Comparison of ENCODE assay signal across 9 mouse cellular contexts in the genomic region with DNA sequence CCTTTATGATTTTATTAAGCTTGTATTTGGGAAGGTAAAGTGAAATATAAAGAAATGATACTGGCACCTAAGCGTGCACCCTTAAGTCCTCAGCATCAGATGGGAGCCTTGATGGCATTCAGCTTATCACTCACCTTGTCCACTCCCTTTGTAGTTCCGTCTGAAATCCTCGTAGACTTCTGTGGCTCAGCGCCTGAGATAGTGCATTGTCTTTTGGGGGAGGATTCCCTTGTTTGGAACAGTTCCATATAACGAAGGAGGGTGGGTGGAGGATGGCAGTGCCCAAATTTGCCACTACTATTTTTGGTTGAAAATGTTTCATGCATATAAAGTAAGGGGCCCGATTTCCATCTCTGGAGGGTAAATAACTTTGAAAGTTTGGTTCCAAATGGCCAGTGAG. TPM values are rescaled to one million over a fixed set of nuclear protein-coding genes. Genes with fewer than 3 reads are reported as not detected.
DNase-seq lines count a peak whose midpoint lies in the region; ATAC-seq and TF ChIP-seq lines count a peak whose summit lies in the region.
"Had no signal": no experiment of that assay in that cellular context is flagged by ENCODE, and none has a peak within 500 bp of the region (broad histone marks: within the 10 kb centered on the region; RNA-seq: fewer than 3 reads in every experiment).

No protein-coding gene starts in this region.

- no peak for TF ChIP-seq POLR2A in myocyte (IDR thresholded peaks at IDR 0.05; ENCODE audit: insufficient read length, low read depth)

- no peak overlapping the region for H3ac ChIP-seq in myocyte (ENCODE audit: control insufficient read depth, insufficient read length)

- peak overlapping the region; percentile 56; the same call in 1 of the 2 replicates for H3K4me3 ChIP-seq in kidney, postnatal 0 days (replicated peaks; ENCODE audit: low read depth, low read length)
- H3K4me3 ChIP-seq in forebrain, embryonic 12.5 days (replicated peaks): peak overlapping the region; percentile 15
- peak overlapping the region; percentile 83; the same call in 1 of the 2 replicates for H3K4me3 ChIP-seq in intestine, postnatal 0 days (ENCODE audit: low read depth, low read length)
- H3K4me3 ChIP-seq in myocyte: peak overlapping the region; percentile 73

- DNase-seq in kidney, postnatal 0 days (ENCODE audit: low spot score): no peak
- no peak for DNase-seq in kidney, adult 11 months
- DNase-seq in spleen, postnatal 14 days (ENCODE audit: low spot score in 2 of 2): no peak
- DNase-seq in cerebellum, postnatal 36 days: no peak
- no peak for DNase-seq in right cerebral cortex, postnatal 14 days
- DNase-seq: gastrocnemius, postnatal 10 days had no signal

- no peaks in the 10 kb centered on the region for H3K9me3 ChIP-seq in kidney, postnatal 0 days (replicated peaks; ENCODE audit: low read length)
- no peaks in the 10 kb centered on the region for H3K9me3 ChIP-seq in forebrain, embryonic 12.5 days
- no peaks in the 10 kb centered on the region for H3K9me3 ChIP-seq in intestine, postnatal 0 days (ENCODE audit: control insufficient read depth)

- H3K4me1 ChIP-seq in kidney, postnatal 0 days (replicated peaks; ENCODE audit: insufficient read depth, low read length): peaks cover 5% of the 10 kb centered on the region
- peaks cover 14% of the 10 kb centered on the region for H3K4me1 ChIP-seq in forebrain, embryonic 12.5 days
- 0 out of 2 replicates have a peak, but pooled peaks cover 6% of the 10 kb centered on the region for H3K4me1 ChIP-seq in intestine, postnatal 0 days (replicated peaks; ENCODE audit: control insufficient read depth, insufficient read depth, low read length)

- 59% methylated on average over 6 of the region's 6 CpGs for WGBS in kidney, postnatal 0 days
- 58% methylated on average over 6 of the region's 6 CpGs for WGBS in forebrain, embryonic 12.5 days
- WGBS in intestine, postnatal 0 days: 48% methylated on average over 6 of the region's 6 CpGs

- TF ChIP-seq CTCF in kidney, postnatal 0 days (IDR thresholded peaks at IDR 0.05; ENCODE audit: low read depth): no peak
- TF ChIP-seq CTCF in intestine, postnatal 0 days (IDR thresholded peaks at IDR 0.05; ENCODE audit: low read depth): no peak

- H3K4me2 ChIP-seq in kidney, postnatal 0 days (ENCODE audit: low read length): peak overlapping the region; percentile 72; the same call in 1 of the 2 replicates
- peak overlapping the region; percentile 66 for H3K4me2 ChIP-seq in forebrain, embryonic 12.5 days
- peak overlapping the region; percentile 83 for H3K4me2 ChIP-seq in intestine, postnatal 0 days (replicated peaks; ENCODE audit: low read depth)
- H3K4me2 ChIP-seq in myocyte (ENCODE audit: low read depth): peak overlapping the region; percentile 91

- no peaks in the 10 kb centered on the region for H3K27me3 ChIP-seq in kidney, postnatal 0 days (ENCODE audit: insufficient read depth, low read length)
- H3K27me3 ChIP-seq in forebrain, embryonic 12.5 days: no peaks in the 10 kb centered on the region
- H3K27me3 ChIP-seq in intestine, postnatal 0 days (replicated peaks; ENCODE audit: control insufficient read depth, insufficient read depth, low read length): no peaks in the 10 kb centered on the region
- no peaks in the 10 kb centered on the region for H3K27me3 ChIP-seq in myocyte (ENCODE audit: control insufficient read depth, insufficient read depth, insufficient read length)

- ATAC-seq in kidney, postnatal 0 days (replicated peaks; ENCODE audit: low FRiP score, low read depth): no peak
- no peak for ATAC-seq in forebrain, embryonic 12.5 days (ENCODE audit: low FRiP score)
- no peak for ATAC-seq in intestine, postnatal 0 days

- no peak overlapping the region for H3K27ac ChIP-seq in kidney, postnatal 0 days
- H3K27ac ChIP-seq in forebrain, embryonic 12.5 days: no peak overlapping the region
- H3K27ac ChIP-seq in intestine, postnatal 0 days (ENCODE audit: low read depth, low read length): no peak overlapping the region

- no peaks in the 10 kb centered on the region for H3K36me3 ChIP-seq in kidney, postnatal 0 days (ENCODE audit: insufficient read depth, low read length)
- no peaks in the 10 kb centered on the region for H3K36me3 ChIP-seq in forebrain, embryonic 12.5 days (replicated peaks)
- H3K36me3 ChIP-seq in intestine, postnatal 0 days (ENCODE audit: control insufficient read depth, insufficient read depth): no peaks in the 10 kb centered on the region
- H3K36me3 ChIP-seq in myocyte (ENCODE audit: control insufficient read depth, insufficient read depth): no peaks in the 10 kb centered on the region

- peaks cover 4% of the 10 kb centered on the region for H3K79me2 ChIP-seq in myocyte (ENCODE audit: control insufficient read depth, insufficient read depth)

- no peak overlapping the region for H3K9ac ChIP-seq in kidney, postnatal 0 days (ENCODE audit: low read depth, low read length)
- no peak overlapping the region for H3K9ac ChIP-seq in forebrain, embryonic 12.5 days
- no peak overlapping the region for H3K9ac ChIP-seq in intestine, postnatal 0 days (ENCODE audit: low read depth, low read length)

TF ChIP-seq in myocyte, 11 proteins besides CTCF, POLR2A, EP300 and RAD21:
- TF ChIP-seq E2F4 (IDR thresholded peaks at IDR 0.05; ENCODE audit: insufficient read depth): no peak
- no peak for TF ChIP-seq TCF12 (IDR thresholded peaks at IDR 0.05; ENCODE audit: insufficient read depth, poor library complexity, severe bottlenecking)
- no peak for TF ChIP-seq REST (IDR thresholded peaks at IDR 0.05; ENCODE audit: insufficient read depth, insufficient read length)
- no peak for TF ChIP-seq CEBPB (IDR thresholded peaks at IDR 0.05; ENCODE audit: insufficient read depth, poor library complexity, severe bottlenecking)
- no peak for TF ChIP-seq TCF3 (IDR thresholded peaks at IDR 0.05; ENCODE audit: insufficient read length, low read depth)
- TF ChIP-seq POLR2AphosphoS2 (IDR thresholded peaks at IDR 0.05; ENCODE audit: insufficient read length, low read depth): no peak
- no peak for TF ChIP-seq MYOD1 (IDR thresholded peaks at IDR 0.05; ENCODE audit: control insufficient read depth in 1 of 3, insufficient read length in 2 of 3, low read depth in 2 of 3)
- no peak for TF ChIP-seq MYOG (IDR thresholded peaks at IDR 0.05; ENCODE audit: control insufficient read depth in 1 of 3, insufficient read depth in 1 of 3, insufficient read length in 2 of 3, low read depth in 2 of 3)
- TF ChIP-seq USF1 (IDR thresholded peaks at IDR 0.05; ENCODE audit: low read depth): no peak
- TF ChIP-seq MAX (IDR thresholded peaks at IDR 0.05; ENCODE audit: low read depth): no peak
- TF ChIP-seq SRF (IDR thresholded peaks at IDR 0.05; ENCODE audit: control insufficient read depth, insufficient read length, low read depth): no peak
TF ChIP-seq in myocyte: peak in this region for 0.

RNA-seq across cellular contexts. Expression of gene Ppp1r21, which starts 1.3 kb away (rescaled TPM):
- polyA plus RNA-seq in kidney, postnatal 0 days (2015; fragmentation: Nextera tagmentation; extraction: Ambion mirVana): 27.6 and 28.3 TPM in 2 replicates
- 20.8 and 22.0 TPM in 2 replicates for polyA plus RNA-seq in forebrain, embryonic 12.5 days (2016; fragmentation: Nextera tagmentation; extraction: Ambion mirVana)
- polyA plus RNA-seq in intestine, postnatal 0 days (2015; fragmentation: Nextera tagmentation; extraction: Ambion mirVana): 25.8 and 27.2 TPM in 2 replicates
- 11.5 TPM for polyA plus RNA-seq in myocyte (2012; fragmentation: generic; extraction: Trizol)

Comparison
In these comparisons a context has a peak if more than half of its experiments do, and no peak if none do; other contexts are left out.
1. H3K4me3 ChIP-seq: peak in every context shown above with its lines; median percentile 83 in intestine, postnatal 0 days; 73 in myocyte; 56 in kidney, postnatal 0 days; 15 in forebrain, embryonic 12.5 days.